Mouse (Mus musculus): ENCODE results near the gene Hbq1a. TPM values are rescaled to one million over a fixed set of nuclear protein-coding genes. Genes with fewer than 3 reads are reported as not detected.
A peak's percentile ranks its signal among the peaks of the same experiment; 100 is the strongest.

The Hbq1a gene
- total RNA-seq, 2 experiments from 2014 or later = not detected

GRCm38 (mm10) chr11:32316009-32316408 is 16.1 kb downstream of the Hbq1a start:
- ATAC-seq (replicated peaks; ENCODE audit: poor library complexity, severe bottlenecking) = peak; percentile 58

GRCm38 (mm10) chr11:32320507-32321195 is 20.8 kb downstream of the Hbq1a start:
- peak; percentile 64 for ATAC-seq (replicated peaks; ENCODE audit: poor library complexity, severe bottlenecking)

DNA sequence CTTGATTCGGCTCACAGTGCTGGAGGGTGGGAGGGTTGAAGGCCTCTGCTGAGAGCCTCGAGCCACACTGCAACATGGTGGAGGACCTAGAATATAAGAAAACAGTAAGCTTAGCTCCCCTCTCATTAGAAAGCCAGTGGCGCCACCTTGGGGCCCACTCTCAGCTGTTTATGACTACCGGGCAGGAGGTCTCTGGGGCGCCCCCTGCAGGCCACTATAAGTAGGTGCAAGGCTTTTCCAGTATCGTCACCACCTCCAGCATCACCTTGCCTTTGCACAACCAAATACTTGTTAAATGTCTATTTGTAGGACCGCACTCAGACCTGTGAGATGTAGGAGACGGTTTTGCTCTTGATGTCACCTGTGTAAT is 21.3 kb downstream of the Hbq1a start:
- peak; percentile 74 for ATAC-seq (replicated peaks; ENCODE audit: poor library complexity, severe bottlenecking)

DNA sequence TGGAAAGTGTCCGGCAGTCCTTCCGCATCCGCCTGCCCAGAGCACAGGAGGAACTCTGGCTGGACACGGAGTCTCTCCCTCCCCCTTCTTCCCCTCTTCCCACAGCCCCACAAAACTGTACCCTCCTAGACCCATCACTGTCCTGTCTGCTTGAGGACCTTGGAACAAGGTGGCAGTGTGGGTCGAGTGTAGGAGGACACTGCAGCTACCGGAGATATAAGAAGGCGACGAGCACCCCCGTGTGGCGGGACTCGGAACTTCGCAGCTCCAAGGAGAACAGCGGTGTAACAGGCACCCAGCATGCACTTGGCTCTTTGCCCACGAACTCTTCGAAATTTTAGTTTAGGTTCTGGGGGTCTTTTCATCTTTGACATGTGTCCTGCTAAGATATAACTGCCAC is 24.7 kb downstream of the Hbq1a start:
- ATAC-seq (replicated peaks; ENCODE audit: poor library complexity, severe bottlenecking) = peak; percentile 89

GRCm38 (mm10) chr11:32331075-32331474 is 31.2 kb downstream of the Hbq1a start:
- peak; percentile 87 for ATAC-seq (replicated peaks; ENCODE audit: poor library complexity, severe bottlenecking)

DNA sequence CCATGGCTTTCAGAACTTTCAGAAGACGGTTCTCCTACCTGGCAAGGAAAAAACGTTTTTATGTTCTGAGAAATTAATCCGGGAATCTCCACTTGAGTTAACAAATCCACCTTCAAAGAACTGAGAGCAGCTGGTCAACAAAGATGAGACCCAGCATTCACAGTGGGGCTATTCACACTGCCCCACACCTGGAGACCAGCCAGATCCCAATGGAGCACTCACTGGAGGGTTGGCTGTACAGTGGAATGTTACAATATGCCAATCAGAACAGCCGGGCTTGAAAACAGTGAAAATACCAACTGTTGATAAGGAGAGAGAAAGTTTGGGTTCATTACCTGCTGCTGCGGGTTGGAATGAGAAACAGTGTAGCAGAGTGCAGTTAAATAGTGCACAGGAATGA is 32.0 kb downstream of the Hbq1a start:
- ATAC-seq (replicated peaks; ENCODE audit: poor library complexity, severe bottlenecking) = no peak

GRCm38 (mm10) chr11:32333235-32333634 is 33.4 kb downstream of the Hbq1a start:
- peak; percentile 66 for ATAC-seq (replicated peaks; ENCODE audit: poor library complexity, severe bottlenecking)

GRCm38 (mm10) chr11:32336435-32336907 is 36.6 kb downstream of the Hbq1a start:
- no peak for ATAC-seq (replicated peaks; ENCODE audit: poor library complexity, severe bottlenecking)

DNA sequence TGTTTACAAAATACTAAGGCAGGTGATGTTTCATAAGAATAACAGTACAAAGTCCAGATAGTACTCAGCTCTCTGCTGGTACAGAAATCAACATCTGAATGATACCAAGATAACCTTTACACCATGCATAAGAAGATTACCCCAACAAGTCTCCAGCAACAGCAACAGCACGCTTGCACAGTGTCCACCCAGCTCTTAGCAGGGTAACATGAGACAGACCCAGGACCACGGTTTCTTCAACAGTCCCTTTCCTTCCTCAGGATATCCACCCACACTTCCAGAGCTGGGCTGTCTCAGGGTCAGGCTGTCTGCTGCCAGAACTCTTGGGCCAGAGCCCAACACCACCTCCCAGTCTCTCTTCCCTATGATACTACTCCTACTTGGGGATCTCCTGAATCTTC is 39.3 kb downstream of the Hbq1a start:
- ATAC-seq (replicated peaks; ENCODE audit: poor library complexity, severe bottlenecking) = no peak

- peak; percentile 67 for ATAC-seq (replicated peaks; ENCODE audit: poor library complexity, severe bottlenecking)
Observed at GRCm38 (mm10) chr11:32340476-32341473, 40.9 kb downstream of the Hbq1a start.

GRCm38 (mm10) chr11:32342770-32343191 is 42.9 kb downstream of the Hbq1a start:
- peak; percentile 79 for ATAC-seq (replicated peaks; ENCODE audit: poor library complexity, severe bottlenecking)

DNA sequence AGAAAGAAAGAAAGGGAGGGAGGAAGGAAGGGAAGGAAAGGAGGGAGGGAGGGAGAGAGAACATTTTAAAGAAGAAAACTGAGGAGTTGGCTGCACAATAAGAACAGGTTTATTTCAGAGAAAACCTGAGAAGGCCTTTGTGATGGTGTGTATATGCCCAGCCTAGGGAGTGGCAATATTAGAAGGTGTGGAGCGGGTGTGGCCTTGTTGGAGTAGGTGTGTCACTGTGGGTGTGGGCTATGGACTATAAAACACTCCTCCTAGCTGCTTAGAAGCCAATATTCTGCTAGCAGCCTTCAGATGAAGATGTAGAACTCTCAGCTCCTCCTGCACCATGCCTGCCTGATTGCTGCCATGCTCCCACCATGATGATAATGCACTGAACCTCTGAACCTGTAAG is 43.5 kb downstream of the Hbq1a start:
- no peak for ATAC-seq (replicated peaks; ENCODE audit: poor library complexity, severe bottlenecking)

DNA sequence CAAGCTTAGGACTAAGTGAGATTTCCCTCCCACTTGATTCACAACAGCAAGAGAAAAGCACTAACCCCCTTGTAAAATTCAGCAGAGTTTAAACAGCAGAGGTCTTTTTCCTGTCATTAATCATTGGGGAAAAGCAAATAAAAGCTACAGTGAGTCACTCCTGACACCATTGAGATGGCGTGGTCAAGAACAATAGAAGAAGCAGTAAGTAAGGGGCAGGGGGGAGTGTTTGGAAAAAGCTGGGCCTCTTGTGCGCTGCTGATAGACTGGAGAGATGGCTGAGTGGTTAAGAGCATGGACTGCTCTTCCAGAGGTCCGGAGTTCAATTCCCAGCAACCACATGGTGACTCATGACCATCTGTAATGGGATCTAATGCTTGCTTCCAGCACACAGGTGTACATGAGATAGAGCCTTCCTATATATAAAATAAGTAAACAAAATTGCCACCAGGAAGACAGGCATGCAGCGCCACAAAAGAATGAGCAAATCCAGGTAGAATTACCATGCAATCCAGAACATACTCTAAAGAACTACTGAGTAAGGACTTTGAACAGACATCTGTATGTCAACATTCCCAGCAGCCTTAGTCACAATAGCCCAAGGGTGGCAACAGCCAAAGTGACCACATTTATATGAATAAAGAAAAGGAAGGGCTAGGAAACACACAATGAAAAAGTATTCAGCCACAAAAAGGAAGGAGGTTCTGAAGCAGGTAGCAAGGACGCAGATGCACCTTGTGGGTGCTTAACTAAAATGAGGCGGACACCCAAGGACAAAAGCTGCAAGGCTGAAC is 45.8 kb downstream of the Hbq1a start:
- ATAC-seq (replicated peaks; ENCODE audit: poor library complexity, severe bottlenecking) = no peak

DNA sequence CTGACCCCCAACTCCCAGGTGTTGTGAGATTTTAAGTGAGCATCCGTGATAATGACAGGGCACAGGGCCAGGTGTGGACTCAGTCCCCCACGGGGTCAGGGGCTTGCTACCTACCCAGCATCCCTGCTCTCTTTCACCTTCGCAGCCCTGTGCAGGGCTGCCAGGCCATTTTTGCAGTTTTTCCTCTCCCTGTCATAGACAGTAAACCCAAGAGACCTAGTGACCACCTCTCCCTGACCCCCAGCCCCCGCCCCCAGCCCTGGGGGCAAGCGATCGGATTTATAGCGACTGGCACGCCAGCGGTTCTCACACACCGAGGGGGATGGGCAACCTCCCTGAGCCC is 47.4 kb downstream of the Hbq1a start:
- no peak for ATAC-seq (replicated peaks; ENCODE audit: poor library complexity, severe bottlenecking)

- peak; percentile 21 for ATAC-seq (replicated peaks; ENCODE audit: poor library complexity, severe bottlenecking)
Observed at GRCm38 (mm10) chr11:32347607-32348432, 48.0 kb downstream of the Hbq1a start, which contains the start of gene Sh3pxd2b. TSS of gene Sh3pxd2b (plus strand) at chr11:32347820.

DNA sequence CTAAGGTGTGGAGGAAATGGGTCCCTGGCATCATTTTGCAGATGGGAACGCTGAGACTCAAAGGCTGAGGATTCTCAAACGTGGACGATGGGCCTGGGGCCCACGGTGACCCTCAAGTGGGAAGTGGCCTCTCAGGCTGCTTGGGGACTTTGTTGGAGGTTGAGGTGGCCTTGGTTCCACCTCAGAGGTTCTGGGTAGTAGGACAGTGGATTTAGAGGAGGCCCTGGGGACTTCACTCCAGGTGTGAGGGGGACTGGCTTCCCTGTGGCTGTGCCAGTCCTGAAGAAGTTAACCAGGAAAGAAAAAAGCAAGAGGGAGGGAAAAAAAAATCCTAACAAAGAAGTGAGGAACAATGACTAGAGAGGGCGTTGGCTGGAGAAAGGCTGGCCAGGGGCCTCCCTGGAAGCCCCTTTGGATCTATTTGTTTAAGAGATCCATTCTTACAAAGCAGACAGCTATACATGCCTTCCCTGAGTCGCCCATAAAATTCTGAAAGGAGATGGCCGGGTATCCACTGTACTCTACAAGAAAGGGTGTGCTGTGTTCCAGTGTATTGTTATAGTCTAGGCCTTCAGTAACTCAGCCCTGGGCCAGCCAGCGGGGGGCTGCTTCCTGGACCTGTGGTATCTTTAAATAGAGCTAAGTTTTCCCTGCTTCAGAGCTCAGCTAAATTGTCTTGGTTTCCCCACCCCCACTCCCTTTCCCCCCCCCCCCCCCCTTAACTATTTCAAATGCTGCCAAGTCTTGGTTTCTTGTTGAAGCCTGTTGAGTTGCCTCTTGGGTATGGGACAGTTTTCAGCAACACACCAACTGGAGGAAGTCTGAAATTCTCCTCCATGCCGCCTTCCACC is 48.8 kb downstream of the Hbq1a start:
- no peak for ATAC-seq (replicated peaks; ENCODE audit: poor library complexity, severe bottlenecking)

- ATAC-seq (replicated peaks; ENCODE audit: poor library complexity, severe bottlenecking) = peak; percentile 77
Observed at GRCm38 (mm10) chr11:32349284-32349953, 49.5 kb downstream of the Hbq1a start.

Measured in granulocyte monocyte progenitor cell, adult 5-6 weeks (primary cell).